Mouse (Mus musculus): ENCODE measurements at regions not wholly inside any gene's neighbourhood (a gene's known extent, or its start where the extent isn't known, plus 50 kb on each side); places are given as distances from the start of the nearest gene placed in this dataset.

- DNase-seq = peak; percentile 74
Observed at GRCm38 (mm10) chr9:88073165-88073564, 253.8 kb upstream of the Nt5e start.

GRCm38 (mm10) chr9:88073579-88073978, 253.4 kb upstream of the Nt5e start:
- DNase-seq = no peak

- no peak for DNase-seq
Observed at GRCm38 (mm10) chr9:88082931-88083479, 244.0 kb upstream of the Nt5e start.

- DNase-seq = no peak
Observed at GRCm38 (mm10) chr9:88085181-88085816, 241.7 kb upstream of the Nt5e start.

GRCm38 (mm10) chr9:88085866-88086265, 241.1 kb upstream of the Nt5e start:
- no peak for DNase-seq

GRCm38 (mm10) chr9:88091781-88092527, 235.0 kb upstream of the Nt5e start:
- DNase-seq = no peak

GRCm38 (mm10) chr9:88092561-88092960, 234.4 kb upstream of the Nt5e start:
- DNase-seq = no peak

GRCm38 (mm10) chr9:88113094-88113493, 213.9 kb upstream of the Nt5e start:
- no peak for DNase-seq

GRCm38 (mm10) chr9:88120536-88120935, 206.5 kb upstream of the Nt5e start:
- DNase-seq = no peak

- DNase-seq = no peak
Observed at GRCm38 (mm10) chr9:88120963-88121570, 205.9 kb upstream of the Nt5e start.

- no peak for DNase-seq
Observed at GRCm38 (mm10) chr9:88124322-88125005, 202.5 kb upstream of the Nt5e start.

- no peak for DNase-seq
Observed at GRCm38 (mm10) chr9:88163025-88163780, 163.8 kb upstream of the Nt5e start.

- no peak for DNase-seq
Observed at GRCm38 (mm10) chr9:88177575-88178254, 149.3 kb upstream of the Nt5e start.

- peak; percentile 9 for DNase-seq
Observed at GRCm38 (mm10) chr9:88181189-88181994, 145.6 kb upstream of the Nt5e start.

- DNase-seq = no peak
Observed at GRCm38 (mm10) chr9:88207378-88207777, 119.6 kb upstream of the Nt5e start.

- no peak for DNase-seq
Observed at GRCm38 (mm10) chr9:88208022-88208421, 119.0 kb upstream of the Nt5e start.

- DNase-seq = no peak
Observed at GRCm38 (mm10) chr9:88214758-88215157, 112.2 kb upstream of the Nt5e start.

- no peak for DNase-seq
Observed at GRCm38 (mm10) chr9:88220360-88220759, 106.6 kb upstream of the Nt5e start.

GRCm38 (mm10) chr9:88221276-88221675, 105.7 kb upstream of the Nt5e start:
- DNase-seq = no peak

- peak; percentile 87 for DNase-seq
Observed at GRCm38 (mm10) chr9:88221850-88222353, 105.1 kb upstream of the Nt5e start.

GRCm38 (mm10) chr9:88237126-88237525, 89.9 kb upstream of the Nt5e start:
- DNase-seq = no peak
